Mouse (Mus musculus) stomach, embryonic 14.5 days (tissue): ENCODE results near the gene Tm9sf2. TPM values are rescaled to one million over a fixed set of nuclear protein-coding genes. Genes with fewer than 3 reads are reported as not detected.
A peak's percentile ranks its signal among the peaks of the same experiment; 100 is the strongest.
"Not testable (repeated sequence)": the region's sequence is repeated elsewhere in the genome, so short reads cannot be mapped to it uniquely, and the experiment has no call there.

Experiments used
- ATAC-seq: fragments of 200-750 bp; cut with Nextera tagmentation; 2 replicates; pipeline ENCODE4 v1.8.0; 2017; ENCODE audit warnings: low read depth, moderate TSS enrichment; ENCODE audit not compliant: insufficient number of reproducible peaks, insufficient read depth, low FRiP score
- H3K27ac ChIP-seq: fragments of 300-500 bp; sonication (generic); 2 replicates; pipeline ENCODE4 v1.5.1; 2014; ENCODE audit warnings: mild to moderate bottlenecking, low read length, moderate library complexity, mixed read lengths
- H3K27me3 ChIP-seq: fragments of 300-500 bp; sonication (generic); 2 replicates; pipeline ENCODE4 v1.6.1; 2014; ENCODE audit warnings: low read length, control low read depth, mixed read lengths; ENCODE audit not compliant: control insufficient read depth, insufficient read depth
- H3K36me3 ChIP-seq: fragments of 300-500 bp; sonication (generic); 2 replicates; pipeline ENCODE4 v1.6.1; 2014; ENCODE audit warnings: mild to moderate bottlenecking, control low read depth, low read length, moderate library complexity, mixed read lengths; ENCODE audit not compliant: control insufficient read depth, insufficient read depth
- H3K4me1 ChIP-seq: fragments of 300-500 bp; sonication (generic); 2 replicates; pipeline ENCODE4 v1.6.1; 2014; ENCODE audit warnings: low read length, control low read depth, mixed read lengths; ENCODE audit not compliant: control insufficient read depth, insufficient read depth
- H3K4me2 ChIP-seq: fragments of 300-500 bp; sonication (generic); replicated peaks from 2 replicates; pipeline ENCODE4 v1.6.1; 2014; ENCODE audit warnings: low read depth, low read length, control low read depth
- H3K4me3 ChIP-seq: fragments of 300-500 bp; sonication (generic); 2 replicates; pipeline ENCODE4 v1.5.1; 2014; ENCODE audit warnings: low read depth, low read length, control low read depth
- H3K9ac ChIP-seq: fragments of 300-500 bp; sonication (generic); replicated peaks from 2 replicates; pipeline ENCODE4 v1.6.1; 2014; ENCODE audit warnings: low read depth, mild to moderate bottlenecking, control low read depth, low read length, moderate library complexity, mixed read lengths
- H3K9me3 ChIP-seq: fragments of 300-500 bp; sonication (generic); 2 replicates; pipeline ENCODE4 v1.6.1; 2016; ENCODE audit warnings: low read depth, low read length, control low read depth; ENCODE audit not compliant: control insufficient read depth
- WGBS: fragments of 180-500 bp; shearing (Covaris S2); extraction: QIAGEN DNeasy Blood & Tissue Kit; methylation state at CpG from one replicate; pipeline ENCODE4 v1.1.7; 2014; 5-methylcytosine and 5-hydroxymethylcytosine counted together
- polyA plus RNA-seq: library from polyadenylated mRNA; unstranded; fragments of >200 nt; fragmentation: Nextera tagmentation; extraction: Ambion mirVana; gene quantifications from 2 replicates; pipeline ENCODE4 v1.2.1, GENCODE M21; 2014

Tm9sf2 gene
- polyA plus RNA-seq, 1 experiment from 2014 or later = 166 TPM

- 68% methylated on average over 3 of the region's 3 CpGs for WGBS
- not testable (repeated sequence) for ATAC-seq, H3K4me2 ChIP-seq, H3K9ac ChIP-seq, H3K27ac ChIP-seq, H3K4me1 ChIP-seq, H3K36me3 ChIP-seq, H3K27me3 ChIP-seq, H3K9me3 ChIP-seq, H3K4me3 ChIP-seq
Observed at GRCm38 (mm10) chr14:122068036-122068435, 38.8 kb upstream of the Tm9sf2 start.

GRCm38 (mm10) chr14:122068801-122069695 lies 37.8 kb upstream of the Tm9sf2 start:
- Histone ChIP-seq H3K4me1 (peaks cover 3% of the 10 kb centered on the region), H3K4me3 (no peak overlapping the region), H3K27ac (no peak overlapping the region), H3K4me2 (no peak overlapping the region), H3K27me3 (no peaks in the 10 kb centered on the region), H3K9ac (no peak overlapping the region), H3K9me3 (no peaks in the 10 kb centered on the region), H3K36me3 (no peaks in the 10 kb centered on the region)
- 45% methylated on average over 11 of the region's 11 CpGs for WGBS
- peak; percentile 25; the same call in 1 of the 2 replicates for ATAC-seq

- Histone ChIP-seq H3K9me3 (no peaks in the 10 kb centered on the region), H3K4me1 (peaks cover 3% of the 10 kb centered on the region), H3K27me3 (no peaks in the 10 kb centered on the region), H3K9ac (no peak overlapping the region), H3K4me3 (no peak overlapping the region), H3K36me3 (no peaks in the 10 kb centered on the region), H3K27ac (no peak overlapping the region), H3K4me2 (no peak overlapping the region)
- WGBS = 76% methylated on average over 3 of the region's 3 CpGs
- no peak for ATAC-seq
Observed at GRCm38 (mm10) chr14:122069948-122070347, 36.9 kb upstream of the Tm9sf2 start.

DNA sequence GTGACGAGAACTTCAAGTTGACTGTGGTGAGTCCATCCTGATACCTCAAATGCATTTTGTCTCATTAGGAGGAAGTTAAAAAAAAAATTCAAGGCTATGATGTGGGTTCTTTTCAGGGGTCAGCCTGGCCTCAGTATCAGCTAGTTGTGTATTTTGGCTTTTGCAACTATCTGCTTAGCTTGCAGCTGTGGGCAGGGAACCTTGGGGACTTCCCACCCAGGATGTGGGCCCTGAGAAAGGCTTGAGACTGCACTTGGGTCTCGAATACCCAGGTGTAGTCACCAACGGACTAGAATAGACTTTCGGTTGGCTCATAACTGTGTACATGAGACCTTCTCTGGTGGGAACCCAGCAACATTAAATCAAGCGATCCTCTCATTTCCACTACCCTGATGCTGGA lies 33.4 kb upstream of the Tm9sf2 start:
- Histone ChIP-seq H3K4me3 (no peak overlapping the region), H3K4me1 (peaks cover 3% of the 10 kb centered on the region), H3K27me3 (no peaks in the 10 kb centered on the region), H3K9me3 (no peaks in the 10 kb centered on the region), H3K27ac (no peak overlapping the region), H3K9ac (no peak overlapping the region), H3K36me3 (no peaks in the 10 kb centered on the region), H3K4me2 (no peak overlapping the region)
- WGBS = 91% methylated on average over 5 of the region's 5 CpGs
- ATAC-seq = no peak

- Histone ChIP-seq H3K27ac (no peak overlapping the region), H3K36me3 (no peaks in the 10 kb centered on the region), H3K4me2 (no peak overlapping the region), H3K4me1 (peaks cover 3% of the 10 kb centered on the region), H3K9me3 (no peaks in the 10 kb centered on the region), H3K4me3 (no peak overlapping the region), H3K27me3 (no peaks in the 10 kb centered on the region), H3K9ac (no peak overlapping the region)
- WGBS = 68% methylated on average over 10 of the region's 10 CpGs
- ATAC-seq = no peak
Observed at GRCm38 (mm10) chr14:122074360-122074759, 32.5 kb upstream of the Tm9sf2 start.

DNA sequence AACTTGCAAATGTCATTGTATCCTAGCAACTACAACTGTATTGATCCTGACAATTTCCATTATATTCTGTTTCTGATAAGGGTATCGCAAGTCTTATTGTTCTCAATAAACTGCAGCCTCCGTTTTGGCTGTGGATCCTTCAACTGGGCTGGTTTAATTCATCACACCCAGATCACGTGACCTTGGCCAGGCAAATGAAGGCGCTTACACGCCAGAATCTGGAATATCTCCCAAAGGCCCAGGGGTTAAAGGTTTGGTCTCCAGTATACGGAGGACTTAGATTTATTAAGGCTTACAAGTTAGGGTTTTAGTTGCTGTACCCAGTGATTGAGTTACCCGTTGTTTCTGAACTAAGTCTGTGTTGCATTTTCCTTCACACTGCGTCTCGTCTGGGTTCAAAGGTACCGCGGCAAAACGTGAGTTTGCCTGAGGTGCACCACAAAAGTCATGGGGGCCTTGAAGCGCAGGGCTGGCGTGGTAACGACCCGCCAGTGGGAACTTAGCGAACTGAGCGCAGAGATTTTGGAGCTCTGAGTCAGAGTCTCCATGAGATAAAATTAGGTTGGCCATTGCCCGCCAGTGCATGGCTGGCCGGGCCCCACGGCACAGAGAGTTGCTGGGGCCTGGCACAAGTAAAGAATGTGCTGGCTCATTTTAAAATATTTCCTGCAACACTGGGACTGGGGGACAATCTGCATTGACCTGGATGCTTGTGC lies 31.2 kb upstream of the Tm9sf2 start:
- no peaks in the 10 kb centered on the region for H3K9me3 ChIP-seq
- no peak overlapping the region for H3K4me3 ChIP-seq
- no peaks in the 10 kb centered on the region for H3K4me1 ChIP-seq
- no peak overlapping the region for H3K27ac ChIP-seq
- no peaks in the 10 kb centered on the region for H3K36me3 ChIP-seq
- no peak overlapping the region for H3K9ac ChIP-seq
- H3K27me3 ChIP-seq = no peaks in the 10 kb centered on the region
- WGBS = 82% methylated on average over 21 of the region's 21 CpGs
- no peak for ATAC-seq
- no peak overlapping the region for H3K4me2 ChIP-seq

- Histone ChIP-seq H3K36me3 (no peaks in the 10 kb centered on the region), H3K27ac (no peak overlapping the region), H3K9me3 (no peaks in the 10 kb centered on the region), H3K27me3 (no peaks in the 10 kb centered on the region), H3K9ac (no peak overlapping the region), H3K4me3 (no peak overlapping the region), H3K4me1 (no peaks in the 10 kb centered on the region), H3K4me2 (no peak overlapping the region)
- no peak for ATAC-seq
- 80% methylated on average over 3 of the region's 3 CpGs for WGBS
Observed at GRCm38 (mm10) chr14:122077017-122077416, 29.8 kb upstream of the Tm9sf2 start.

GRCm38 (mm10) chr14:122079428-122079827 lies 27.4 kb upstream of the Tm9sf2 start:
- no peak overlapping the region for H3K9ac ChIP-seq
- H3K4me2 ChIP-seq = no peak overlapping the region
- WGBS = 53% methylated on average over 6 of the region's 6 CpGs
- no peaks in the 10 kb centered on the region for H3K27me3 ChIP-seq
- no peaks in the 10 kb centered on the region for H3K36me3 ChIP-seq
- H3K4me3 ChIP-seq = no peak overlapping the region
- no peaks in the 10 kb centered on the region for H3K4me1 ChIP-seq
- H3K27ac ChIP-seq = no peak overlapping the region
- no peak for ATAC-seq
- no peaks in the 10 kb centered on the region for H3K9me3 ChIP-seq
